Mouse (Mus musculus): ENCODE measurements at regions not wholly inside any gene's neighbourhood (a gene's known extent, or its start where the extent isn't known, plus 50 kb on each side); places are given as distances from the start of the nearest gene placed in this dataset.
A peak's percentile ranks its signal among the peaks of the same experiment; 100 is the strongest.

DNA sequence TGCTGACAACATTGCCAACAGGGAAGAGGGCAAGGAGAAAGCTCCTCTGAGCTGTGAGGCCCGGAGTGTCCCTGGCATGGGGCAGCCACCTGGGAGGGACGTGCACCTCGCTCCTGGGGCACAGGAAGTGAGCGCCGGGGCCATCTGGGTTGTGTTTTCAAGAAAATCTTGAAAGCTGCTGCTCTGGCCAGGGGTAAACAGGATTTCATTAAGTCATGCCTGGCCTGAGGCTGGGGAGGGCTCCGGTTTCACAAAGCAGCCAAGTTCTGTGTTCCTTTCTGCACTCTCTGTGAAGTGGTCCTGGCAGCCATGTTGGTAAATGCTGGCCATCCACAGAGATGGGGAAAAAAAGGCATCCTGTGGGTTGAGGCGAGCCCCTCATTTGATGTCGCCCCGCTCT is 406.8 kb upstream of the Zmiz1 start:
- DNase-seq (ENCODE audit: low read depth, low spot score) = no peak

DNA sequence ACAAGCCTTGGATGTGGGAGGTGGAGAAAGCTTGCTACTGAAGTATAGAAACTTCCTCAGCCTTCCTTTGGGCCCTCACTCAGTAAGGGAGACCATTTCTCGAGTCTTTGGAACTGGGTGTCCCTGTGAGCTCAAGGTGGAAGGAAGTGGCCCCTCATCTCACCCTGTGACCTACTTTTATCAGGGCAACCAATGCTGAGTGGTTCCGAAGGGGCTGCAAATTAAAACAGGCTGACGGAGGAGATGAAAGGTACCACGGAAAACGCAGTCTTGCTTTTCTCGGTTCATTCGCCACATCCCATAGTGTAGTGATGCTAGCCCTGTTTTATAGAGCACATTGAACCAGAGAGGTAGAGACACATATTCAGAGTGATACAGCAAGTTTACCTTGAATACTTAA is 399.6 kb upstream of the Zmiz1 start:
- DNase-seq (ENCODE audit: low read depth, low spot score) = no peak

DNA sequence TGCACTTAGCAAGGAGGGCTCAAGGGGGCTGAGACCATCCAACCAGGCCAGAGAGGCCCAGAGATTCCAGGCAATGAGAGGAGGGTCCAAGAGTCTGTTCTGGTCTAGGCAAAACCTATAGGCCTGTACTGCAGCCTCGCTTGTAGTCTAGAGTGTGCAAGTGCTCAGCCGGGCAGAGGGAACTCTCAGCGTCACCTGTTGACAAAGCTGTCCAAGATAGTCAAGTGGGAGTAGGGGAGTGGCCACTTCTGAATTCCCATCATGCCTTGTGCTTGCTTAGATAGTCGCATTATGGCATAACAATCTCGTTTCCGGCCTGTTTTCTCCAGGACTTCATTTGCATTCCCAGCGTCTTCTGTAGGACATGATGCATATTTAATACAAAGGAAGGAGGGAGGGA is 398.7 kb upstream of the Zmiz1 start:
- no peak for DNase-seq (ENCODE audit: low read depth, low spot score)

DNA sequence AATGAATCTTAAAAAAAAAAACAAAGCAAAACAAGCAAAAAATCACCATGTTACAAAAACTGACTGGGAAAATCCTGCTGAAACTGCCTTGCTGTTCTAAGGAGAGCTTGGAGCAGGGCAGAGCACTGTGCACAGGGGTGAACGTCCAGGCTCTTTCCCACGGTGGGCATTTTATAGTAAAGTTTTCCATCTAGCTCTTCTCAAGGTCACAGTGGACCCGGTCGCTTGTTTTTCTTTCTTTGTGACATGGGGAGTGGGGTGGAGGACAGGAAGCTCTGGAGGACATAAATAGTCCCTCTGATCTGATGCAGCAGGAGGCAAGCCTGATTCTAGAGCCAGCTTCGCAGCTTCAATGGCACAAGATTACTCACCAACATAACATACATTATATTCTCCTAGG is 395.9 kb upstream of the Zmiz1 start:
- DNase-seq (ENCODE audit: low read depth, low spot score) = no peak

DNA sequence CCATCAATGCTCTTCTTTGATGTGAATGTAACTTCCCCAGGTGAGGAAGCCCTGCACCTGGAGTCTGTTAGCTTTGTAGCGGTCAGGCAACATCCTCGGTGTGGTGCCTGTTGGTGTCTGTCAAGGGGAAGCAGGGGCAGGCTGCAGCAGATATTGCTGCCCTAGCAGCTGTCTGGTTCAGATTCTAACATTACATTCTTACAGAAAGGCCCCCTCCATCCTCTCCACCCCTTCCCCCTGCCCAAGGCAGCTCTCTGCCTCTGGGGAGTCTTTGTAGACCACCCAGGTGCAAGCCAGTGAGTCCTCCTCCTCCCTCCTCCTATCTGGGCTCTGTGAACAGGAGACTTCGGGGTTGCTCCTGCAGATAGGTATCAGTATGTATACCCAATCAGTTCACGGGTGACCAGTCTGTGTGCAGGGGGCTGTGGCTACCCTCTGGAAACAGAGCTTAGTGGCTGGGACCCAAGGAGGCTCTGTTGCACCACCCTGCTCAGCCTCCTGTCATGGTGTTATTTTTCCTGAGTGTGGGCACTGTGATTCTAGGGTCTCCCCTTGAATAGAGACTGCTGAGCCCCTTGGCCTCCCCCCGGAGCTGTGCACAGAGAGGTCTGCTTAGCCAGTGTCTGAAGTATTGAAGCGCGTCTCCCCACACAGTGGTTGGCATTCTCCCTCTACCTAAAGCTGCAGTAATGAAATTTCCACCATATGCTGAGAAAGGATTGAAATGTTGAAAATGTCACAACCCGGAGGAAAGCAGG is 394.6 kb upstream of the Zmiz1 start:
- DNase-seq (ENCODE audit: low read depth, low spot score) = peak; percentile 56

DNA sequence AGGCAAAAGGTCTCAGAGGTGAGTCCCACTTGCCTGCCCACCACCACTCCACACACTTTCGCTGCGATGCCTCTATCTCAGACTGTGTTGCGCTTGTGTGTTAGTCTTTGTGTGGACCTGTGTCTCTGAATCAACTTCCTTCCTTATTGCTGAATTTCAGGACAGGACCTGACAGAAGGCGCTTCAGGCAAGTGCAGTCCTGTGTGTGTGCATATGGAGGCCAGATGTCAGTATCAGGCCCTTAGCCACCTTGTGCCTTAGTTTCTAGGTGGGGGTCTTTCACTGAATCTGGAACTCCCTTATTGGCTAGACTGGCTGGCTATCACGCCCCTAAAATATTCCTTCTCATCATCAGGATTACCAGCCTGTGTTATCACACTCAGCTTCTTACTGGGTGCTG is 391.6 kb upstream of the Zmiz1 start:
- no peak for DNase-seq (ENCODE audit: low read depth, low spot score)

DNA sequence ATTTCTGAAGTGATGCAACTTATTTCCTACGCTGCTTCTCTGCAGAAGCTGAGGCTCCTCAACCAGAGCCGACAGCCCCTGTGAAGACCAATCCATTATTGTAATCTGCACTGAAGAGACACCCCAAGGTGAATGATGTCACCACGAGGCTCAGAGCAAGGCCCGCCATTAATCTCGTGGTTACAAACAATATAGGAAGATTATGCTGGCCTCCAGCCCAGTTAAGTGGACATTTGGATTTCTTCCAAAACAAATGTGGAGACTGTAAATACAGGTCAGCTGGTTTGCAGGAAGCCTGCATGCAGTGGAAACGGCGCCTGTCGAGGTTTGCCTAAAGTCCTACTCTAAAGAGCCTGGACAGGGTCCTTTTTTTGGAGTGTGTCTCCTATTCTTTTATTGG is 390.6 kb upstream of the Zmiz1 start:
- DNase-seq (ENCODE audit: low read depth, low spot score) = peak; percentile 34

DNA sequence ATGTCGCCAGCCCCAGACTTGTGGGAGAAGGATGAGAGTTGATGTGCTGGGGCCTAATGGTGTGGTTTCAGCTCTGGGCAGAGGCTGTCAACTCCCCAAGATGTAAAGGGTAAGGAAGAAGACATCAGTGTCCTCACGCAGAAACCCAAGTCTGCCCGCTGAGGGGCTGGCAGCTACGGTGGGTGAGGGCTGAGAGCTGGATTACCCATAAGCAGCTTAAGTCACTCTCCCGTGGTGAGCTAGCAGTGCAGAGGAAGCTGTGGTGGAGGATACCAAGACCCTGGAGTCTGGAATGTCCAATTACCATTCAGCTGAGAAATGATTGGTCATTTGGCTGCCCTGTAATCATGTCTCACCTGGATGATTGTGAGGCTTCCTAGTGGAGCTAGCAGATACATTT is 385.8 kb upstream of the Zmiz1 start:
- DNase-seq (ENCODE audit: low read depth, low spot score) = no peak

DNA sequence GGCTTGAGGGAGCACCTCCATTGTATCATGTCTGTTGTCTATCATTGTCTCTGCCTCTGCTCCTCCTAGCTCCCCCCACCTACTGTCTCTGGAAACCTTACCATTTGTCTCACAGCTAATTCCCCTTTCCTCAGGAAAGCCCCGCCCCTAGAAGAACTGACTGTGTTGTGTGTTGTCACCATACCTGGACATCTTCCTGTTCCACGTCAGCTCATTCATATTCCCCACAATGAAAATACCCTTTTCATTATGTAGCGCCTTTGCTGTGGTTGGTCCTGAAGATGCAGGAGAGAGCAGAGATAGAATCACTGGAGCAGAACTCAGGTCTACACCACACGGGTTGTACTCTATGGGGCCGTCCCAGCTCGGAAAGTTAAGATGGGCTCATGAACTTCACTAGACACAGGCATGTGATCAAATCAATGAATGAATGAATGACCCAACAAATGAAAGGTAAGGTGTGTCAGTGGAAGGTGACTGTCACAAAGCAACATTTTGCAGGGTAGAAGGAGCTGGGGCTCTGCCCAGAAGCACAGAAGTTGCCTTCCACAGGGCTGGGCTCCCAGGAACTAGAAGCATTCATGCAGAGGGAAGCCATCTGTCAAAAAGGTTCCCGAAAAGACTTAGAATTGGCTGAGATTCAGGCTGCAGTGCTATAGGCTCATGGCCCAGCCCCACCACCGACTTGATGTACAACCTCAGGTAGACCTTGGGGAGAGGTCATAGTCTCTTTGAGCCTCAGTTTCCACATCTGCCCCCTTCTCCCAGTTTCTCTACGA is 384.8 kb upstream of the Zmiz1 start:
- DNase-seq (ENCODE audit: low read depth, low spot score) = no peak

DNA sequence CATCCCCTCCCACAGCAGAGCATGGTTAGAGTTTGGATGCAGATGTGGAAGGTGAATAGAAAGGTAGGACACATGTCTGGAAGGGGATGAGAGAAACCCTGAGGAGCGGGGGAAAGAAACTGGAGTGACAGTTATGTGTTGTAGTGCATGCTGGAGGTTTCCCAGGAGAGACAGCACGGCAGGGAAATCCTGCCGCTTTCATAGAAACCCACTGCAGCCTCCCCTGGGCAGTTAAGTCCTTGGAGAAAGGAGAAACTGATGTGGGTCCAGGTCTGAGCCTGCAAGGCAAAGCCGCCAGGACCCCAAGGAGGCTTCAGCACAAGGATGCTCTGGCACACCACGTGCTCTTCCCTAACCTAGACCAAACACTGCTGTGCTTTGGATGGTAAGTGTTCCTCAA is 384.1 kb upstream of the Zmiz1 start:
- no peak for DNase-seq (ENCODE audit: low read depth, low spot score)

DNA sequence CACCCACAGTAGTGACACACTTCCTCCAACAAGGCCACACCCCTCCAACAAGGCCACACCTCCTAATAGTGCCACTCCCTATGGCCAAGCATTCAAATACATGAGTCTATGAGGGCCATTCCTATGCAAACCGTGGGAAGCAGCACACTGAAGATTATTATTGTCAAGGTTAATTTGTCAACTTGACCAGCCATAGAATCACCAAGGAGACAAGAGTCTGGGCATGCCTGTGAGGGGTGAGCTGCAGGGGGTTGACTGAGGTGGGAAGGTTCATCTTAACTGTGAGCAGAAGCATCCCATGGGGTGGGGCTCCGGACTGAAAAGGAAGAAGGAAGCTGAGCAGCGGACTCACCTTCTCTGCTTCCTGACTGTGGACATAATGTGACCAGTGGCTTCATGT is 378.6 kb upstream of the Zmiz1 start:
- DNase-seq (ENCODE audit: low read depth, low spot score) = no peak

DNA sequence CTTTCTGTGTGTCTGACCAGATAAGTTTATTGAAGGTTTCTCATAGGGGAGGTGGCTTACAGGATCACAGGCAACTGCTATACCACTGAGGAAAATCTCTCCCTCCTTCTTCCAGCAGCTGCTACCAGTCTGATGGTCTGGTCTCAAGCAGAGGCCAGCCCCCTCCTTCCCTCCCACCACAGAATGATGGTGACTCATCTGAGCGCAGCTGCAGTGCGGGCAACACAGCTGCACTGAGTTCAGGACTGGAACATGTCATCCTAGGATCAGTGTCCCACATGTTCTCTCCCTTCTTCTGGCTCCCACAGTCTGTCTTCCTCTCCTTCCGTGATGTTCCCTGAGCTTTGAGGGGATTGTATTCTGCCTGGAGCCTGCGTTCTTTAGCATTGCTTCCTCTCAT is 375.1 kb upstream of the Zmiz1 start:
- no peak for DNase-seq (ENCODE audit: low read depth, low spot score)

DNA sequence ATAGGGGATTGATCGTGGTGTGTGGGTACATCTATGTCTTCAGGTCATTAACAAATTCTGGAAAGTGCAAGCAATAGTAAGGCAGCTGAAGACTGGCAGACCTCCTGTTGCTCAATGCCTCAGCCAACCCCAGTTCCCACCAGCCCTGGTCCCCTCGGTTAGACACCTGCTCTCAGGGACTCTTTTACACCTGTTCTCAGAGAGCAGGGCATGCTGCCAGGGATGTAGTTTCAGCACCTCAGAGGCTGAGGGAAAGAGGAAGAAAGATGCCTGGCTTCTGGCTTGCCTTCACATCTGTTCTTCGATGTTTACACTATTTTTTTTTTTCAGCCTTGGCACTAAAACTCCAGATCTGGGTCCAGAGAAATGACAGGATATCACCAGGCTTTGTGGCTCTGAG is 362.2 kb upstream of the Zmiz1 start:
- DNase-seq (ENCODE audit: low read depth, low spot score) = no peak

DNA sequence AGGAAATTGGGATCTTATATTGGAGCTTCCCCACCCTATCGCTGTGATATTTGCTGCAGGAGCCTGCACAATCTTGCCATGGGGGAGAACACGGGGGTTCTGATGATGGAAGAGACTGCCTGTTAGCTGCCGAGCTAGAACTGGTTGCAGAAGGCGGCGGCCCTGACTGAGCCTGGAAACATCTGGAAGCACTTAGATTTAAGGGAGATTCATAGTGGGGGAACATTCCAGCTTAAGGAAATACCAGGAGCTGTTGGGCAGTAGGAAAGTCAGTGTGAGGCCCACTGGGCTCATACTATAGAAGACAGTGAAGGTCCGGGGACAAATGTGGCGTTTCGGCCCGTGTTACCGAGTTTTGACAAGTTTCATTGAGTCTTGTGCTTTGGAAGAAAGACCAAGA is 353.6 kb upstream of the Zmiz1 start:
- DNase-seq (ENCODE audit: low read depth, low spot score) = peak; percentile 72

DNA sequence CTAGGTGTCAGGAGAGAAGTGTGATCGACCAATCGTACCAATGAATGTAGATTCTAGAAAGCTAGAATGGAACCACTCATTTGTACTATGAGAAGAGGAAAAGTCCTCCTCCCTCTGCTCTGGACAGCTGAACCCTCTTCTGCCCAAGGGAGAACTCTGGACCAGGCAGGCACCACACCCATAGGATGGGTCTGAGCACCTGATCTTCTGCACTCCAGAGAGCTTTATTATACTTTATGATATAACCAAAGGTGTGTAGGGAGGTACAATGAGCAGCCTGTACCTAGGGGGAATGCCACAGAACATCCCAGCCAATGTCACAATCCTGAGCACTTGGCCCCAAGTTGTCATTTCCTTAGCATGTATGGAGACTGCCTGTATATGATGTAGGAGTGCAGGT is 352.5 kb upstream of the Zmiz1 start:
- DNase-seq (ENCODE audit: low read depth, low spot score) = no peak

DNA sequence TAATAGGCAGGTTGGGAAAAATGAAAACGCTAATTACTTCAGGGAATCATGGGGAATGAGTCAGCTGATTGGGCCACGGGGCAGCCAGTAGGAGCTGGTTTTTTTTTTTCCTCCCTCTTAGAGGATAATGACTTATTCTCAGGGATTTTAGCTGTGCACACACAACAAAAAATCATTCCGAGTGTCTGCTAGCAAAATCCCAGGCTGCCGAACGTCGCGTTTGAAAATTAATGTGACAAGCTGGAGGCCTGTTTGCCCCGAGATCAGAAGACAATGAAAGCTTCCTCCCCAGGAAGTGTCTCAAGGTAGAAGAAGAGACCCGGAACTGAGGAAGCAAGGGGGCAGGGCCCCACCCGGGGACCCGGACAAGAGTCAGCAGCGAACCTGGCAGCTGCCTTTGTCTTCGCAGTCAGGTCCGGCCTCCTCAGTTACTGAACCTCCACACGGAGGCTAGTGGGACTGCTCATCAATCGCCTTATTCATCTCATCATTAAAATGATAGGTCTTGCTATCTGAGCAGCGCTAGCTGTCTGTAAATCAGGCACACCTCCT is 350.8 kb upstream of the Zmiz1 start:
- DNase-seq (ENCODE audit: low read depth, low spot score) = peak; percentile 71

DNA sequence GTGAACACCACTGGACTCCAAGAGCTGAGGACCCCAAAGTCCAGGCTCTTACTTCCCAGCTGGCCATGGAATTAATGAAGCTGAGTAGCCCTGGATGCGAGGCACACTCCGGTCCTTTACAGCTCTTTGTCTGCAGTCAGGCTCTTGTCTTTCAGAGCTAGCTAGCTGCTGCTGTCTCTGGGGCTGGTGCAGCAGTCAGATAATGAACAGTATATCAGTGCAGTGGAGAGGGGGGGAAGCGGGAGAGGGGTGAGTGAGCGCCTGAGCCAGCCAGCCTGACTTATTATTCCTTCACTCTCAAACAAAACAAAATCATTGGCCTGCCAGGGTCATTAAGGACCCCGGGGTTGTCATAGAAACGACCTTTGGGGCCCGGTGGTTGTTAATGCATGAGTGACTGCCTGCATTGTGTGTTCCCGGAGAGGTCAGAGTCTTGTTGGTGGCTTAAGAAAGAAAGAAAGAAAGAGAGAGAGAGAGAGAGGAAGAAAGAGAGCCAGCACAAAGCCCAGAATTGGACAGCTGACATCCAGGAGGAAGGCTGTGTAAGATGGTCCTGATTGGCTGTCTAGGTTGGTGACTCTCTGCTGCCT is 350.2 kb upstream of the Zmiz1 start:
- peak; percentile 94 for DNase-seq (ENCODE audit: low read depth, low spot score)

DNA sequence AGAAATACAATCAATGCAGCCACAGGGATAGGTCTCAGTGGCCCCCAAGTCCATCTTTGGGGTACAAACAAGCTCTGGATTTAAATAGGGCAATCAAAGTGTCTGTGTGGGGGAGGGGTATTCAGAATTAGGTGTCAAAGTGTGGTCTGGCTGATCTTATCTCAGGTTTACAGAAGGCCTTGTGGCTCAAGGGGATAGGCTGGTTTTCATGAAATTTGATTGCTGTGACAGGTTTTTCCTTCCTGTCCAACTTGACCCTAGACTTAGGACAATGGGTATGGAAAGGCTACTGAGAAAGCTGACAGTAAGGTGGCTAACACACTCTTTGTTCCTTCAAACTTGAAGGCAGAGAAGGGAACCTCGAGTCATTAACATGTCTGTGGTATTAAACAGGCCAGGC is 349.3 kb upstream of the Zmiz1 start:
- no peak for DNase-seq (ENCODE audit: low read depth, low spot score)

DNA sequence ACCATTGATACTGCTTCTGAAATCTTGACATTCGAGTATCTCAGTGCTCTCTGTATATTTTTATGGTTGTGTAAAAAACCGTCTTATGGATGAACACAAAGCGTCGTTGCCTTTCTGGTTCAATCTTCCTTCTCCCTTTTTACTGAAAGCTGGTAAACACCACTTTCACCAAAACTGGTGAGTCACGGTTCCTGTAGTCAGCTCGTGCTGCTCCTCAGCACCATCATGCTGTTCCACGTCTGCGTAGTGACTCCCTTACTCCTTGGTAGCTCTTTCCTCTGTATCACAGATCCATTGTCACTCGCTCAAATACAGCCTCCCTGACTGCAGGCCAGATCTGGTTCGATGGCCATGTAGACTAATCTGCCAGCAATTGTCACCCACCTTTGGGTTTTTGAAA is 346.2 kb upstream of the Zmiz1 start:
- no peak for DNase-seq (ENCODE audit: low read depth, low spot score)

DNA sequence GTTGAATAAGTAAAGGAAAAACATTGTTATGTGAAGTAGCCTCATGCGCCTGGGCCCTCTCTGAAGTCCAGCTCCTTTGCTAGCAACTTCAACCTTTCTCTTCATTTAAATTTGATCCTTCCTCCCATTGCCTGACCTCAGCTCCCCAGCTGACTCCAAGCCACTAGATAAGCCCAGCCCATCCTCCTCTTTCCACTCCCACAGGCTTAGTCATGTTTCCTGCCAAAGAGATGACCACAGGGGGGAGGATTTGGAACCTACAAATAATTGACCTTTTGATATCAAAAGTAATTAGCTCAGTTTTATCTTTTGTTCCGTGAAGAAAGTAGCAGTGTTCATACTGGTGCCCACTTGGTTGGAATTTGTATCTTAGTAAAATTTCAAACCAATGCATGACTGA is 345.7 kb upstream of the Zmiz1 start:
- no peak for DNase-seq (ENCODE audit: low read depth, low spot score)

DNA sequence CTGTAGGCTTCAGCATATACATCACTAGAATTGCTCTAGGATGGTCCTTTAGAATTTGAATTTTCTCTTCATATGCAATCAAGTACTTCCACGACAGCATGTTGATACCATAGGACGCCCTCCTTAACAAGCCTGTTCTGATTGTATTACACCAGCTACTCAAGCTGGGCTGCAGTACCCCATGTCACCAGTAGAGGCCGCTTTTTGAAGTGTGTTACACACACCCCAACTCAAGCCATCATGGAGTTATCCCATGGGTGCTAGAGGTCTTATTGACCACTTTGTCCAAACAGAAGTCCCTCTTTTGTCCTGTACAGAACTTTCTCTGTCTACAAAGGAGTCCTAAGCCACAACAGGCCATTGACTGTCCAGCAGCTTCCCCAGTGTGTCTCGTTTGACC is 342.6 kb upstream of the Zmiz1 start:
- DNase-seq (ENCODE audit: low read depth, low spot score) = peak; percentile 64

DNA sequence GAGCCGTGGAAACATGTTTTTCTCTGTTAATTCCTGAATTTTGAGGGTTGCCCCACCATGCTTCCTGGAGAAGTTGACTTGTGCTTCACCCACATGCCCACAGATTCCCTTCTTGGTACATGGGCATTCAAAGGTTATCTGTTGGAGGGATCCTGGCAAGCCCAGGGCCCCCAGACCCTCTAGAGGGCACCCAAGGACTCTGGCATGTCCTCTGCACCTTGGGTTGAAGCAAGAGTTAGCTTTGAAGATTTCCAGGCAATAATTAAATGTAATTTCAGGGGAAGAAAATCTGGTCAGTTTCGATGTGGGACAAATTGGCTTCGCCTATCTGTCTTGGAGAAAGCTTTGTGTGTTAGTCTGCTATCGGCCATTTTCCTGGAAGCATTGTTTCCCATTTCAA is 339.0 kb upstream of the Zmiz1 start:
- no peak for DNase-seq (ENCODE audit: low read depth, low spot score)

DNA sequence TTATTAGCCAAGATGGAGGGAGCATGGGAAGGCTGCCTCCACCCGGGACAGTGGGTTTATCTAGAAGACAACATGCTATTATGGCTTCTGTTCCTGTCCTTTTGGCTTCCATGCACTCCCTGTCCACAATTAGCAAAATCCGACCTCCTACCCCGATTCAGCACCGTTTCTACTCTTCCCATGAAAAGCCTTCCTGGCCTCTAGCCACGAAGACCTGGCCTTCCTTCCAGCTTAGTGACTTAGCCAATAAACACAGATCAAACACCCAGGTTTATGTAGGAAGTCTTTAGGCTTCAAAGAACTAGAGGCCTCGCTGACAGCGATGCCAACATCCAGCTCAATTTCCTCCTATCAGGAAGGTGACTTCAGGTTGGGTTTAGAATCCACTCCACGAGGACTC is 338.5 kb upstream of the Zmiz1 start:
- DNase-seq (ENCODE audit: low read depth, low spot score) = no peak
